Comparison of ENCODE assay signal across 9 mouse cellular contexts in genomic region chr9:113812671-113813001, GRCm38 (mm10).
DNase-seq lines count a peak whose midpoint lies in the region; ATAC-seq and TF ChIP-seq lines count a peak whose summit lies in the region.
"Had no signal": no experiment of that assay in that cellular context is flagged by ENCODE, and none has a peak within 500 bp of the region (broad histone marks: within the 10 kb centered on the region; RNA-seq: fewer than 3 reads in every experiment).

No protein-coding gene starts in this region.

- ATAC-seq in kidney, embryonic 16.5 days (ENCODE audit: low FRiP score, low TSS enrichment), result no peak
- peak; percentile 60; the same call in 1 of the 2 replicates for ATAC-seq in hindbrain, embryonic 16.5 days
- ATAC-seq in midbrain, embryonic 16.5 days, result peak; percentile 55

- H3K4me2 ChIP-seq in kidney, embryonic 16.5 days (replicated peaks; ENCODE audit: low read depth, low read length), result peak overlapping the region; percentile 43
- peak overlapping the region; percentile 58 for H3K4me2 ChIP-seq in hindbrain, embryonic 16.5 days (ENCODE audit: low read length)
- H3K4me2 ChIP-seq in midbrain, embryonic 16.5 days (ENCODE audit: low read length), result peak overlapping the region; percentile 58

- no peak for TF ChIP-seq CTCF in kidney, adult 2 months (conservative IDR thresholded peaks at IDR 0.05; ENCODE audit: insufficient read depth, insufficient read length, low read depth, low read length)
- no peak for TF ChIP-seq CTCF in embryonic fibroblast, embryonic 13.5 days (IDR thresholded peaks at IDR 0.05; ENCODE audit: borderline replicate concordance, insufficient read depth, low read length)

- H3K27me3 ChIP-seq in kidney, embryonic 16.5 days (ENCODE audit: insufficient read depth, low read length), result no peaks in the 10 kb centered on the region
- no peaks in the 10 kb centered on the region for H3K27me3 ChIP-seq in kidney, adult 2 months (replicated peaks; ENCODE audit: control insufficient read depth, insufficient read depth, low read length)
- H3K27me3 ChIP-seq in hindbrain, embryonic 16.5 days (replicated peaks; ENCODE audit: control insufficient read depth, insufficient read depth, low read length), result no peaks in the 10 kb centered on the region
- H3K27me3 ChIP-seq in midbrain, embryonic 16.5 days (ENCODE audit: control insufficient read depth, insufficient read depth, low read depth, low read length), result no peaks in the 10 kb centered on the region

- TF ChIP-seq POLR2A in kidney, adult 2 months (IDR thresholded peaks at IDR 0.05; ENCODE audit: low read depth, low read length), result no peak
- TF ChIP-seq POLR2A in embryonic fibroblast, embryonic 13.5 days (IDR thresholded peaks at IDR 0.05; ENCODE audit: low read depth, low read length), result no peak

- WGBS in kidney, embryonic 16.5 days, result 71% methylated on average over 4 of the region's 4 CpGs
- WGBS in kidney, adult 2 months, result 63% methylated on average over 4 of the region's 4 CpGs
- WGBS in hindbrain, embryonic 16.5 days, result 48% methylated on average over 4 of the region's 4 CpGs
- 47% methylated on average over 4 of the region's 4 CpGs for WGBS in midbrain, embryonic 16.5 days

- peak overlapping the region; percentile 29 for H3K4me3 ChIP-seq in kidney, embryonic 16.5 days (ENCODE audit: low read length)
- H3K4me3 ChIP-seq in kidney, adult 2 months (ENCODE audit: insufficient read depth, low read depth, low read length), result no peak overlapping the region
- peak overlapping the region; percentile 16; the same call in 1 of the 2 replicates for H3K4me3 ChIP-seq in embryonic fibroblast, embryonic 13.5 days (ENCODE audit: insufficient read depth, low read length)
- H3K4me3 ChIP-seq in hindbrain, embryonic 16.5 days (ENCODE audit: low read length), result peak overlapping the region; percentile 54
- peak overlapping the region; percentile 52 for H3K4me3 ChIP-seq in midbrain, embryonic 16.5 days (ENCODE audit: low read depth, low read length)

- H3K36me3 ChIP-seq in kidney, embryonic 16.5 days (ENCODE audit: insufficient read depth, low read length), result no peaks in the 10 kb centered on the region
- no peaks in the 10 kb centered on the region for H3K36me3 ChIP-seq in kidney, adult 2 months (ENCODE audit: control insufficient read depth, insufficient read depth, low read length)
- H3K36me3 ChIP-seq in hindbrain, embryonic 16.5 days (ENCODE audit: control insufficient read depth, insufficient read depth, low read length), result no peaks in the 10 kb centered on the region
- no peaks in the 10 kb centered on the region for H3K36me3 ChIP-seq in midbrain, embryonic 16.5 days (ENCODE audit: control insufficient read depth, insufficient read depth, low read length)

- no peaks in the 10 kb centered on the region for H3K9me3 ChIP-seq in kidney, embryonic 16.5 days (ENCODE audit: low read length)
- no peaks in the 10 kb centered on the region for H3K9me3 ChIP-seq in hindbrain, embryonic 16.5 days (ENCODE audit: control insufficient read depth, low read length)
- no peaks in the 10 kb centered on the region for H3K9me3 ChIP-seq in midbrain, embryonic 16.5 days (replicated peaks; ENCODE audit: control insufficient read depth, low read length, poor library complexity, severe bottlenecking)

- no peak for DNase-seq in kidney, adult 2 months
- DNase-seq in ovary, adult 18-20 months (ENCODE audit: low spot score), result no peak
- no peak for DNase-seq in T-cell, adult 2 months (ENCODE audit: low spot score)
- DNase-seq in gastrocnemius, postnatal 25 days, result no peak
- DNase-seq: spleen, adult 18-20 months had no signal

- 0 out of 2 replicates have a peak, but pooled peaks cover 3% of the 10 kb centered on the region for H3K4me1 ChIP-seq in kidney, embryonic 16.5 days (ENCODE audit: insufficient read depth, low read length)
- H3K4me1 ChIP-seq in kidney, adult 2 months (ENCODE audit: control insufficient read depth, insufficient read depth, low read length), result no peaks in the 10 kb centered on the region
- no peaks in the 10 kb centered on the region for H3K4me1 ChIP-seq in embryonic fibroblast, embryonic 13.5 days (ENCODE audit: control insufficient read depth, insufficient read depth, low read length)
- H3K4me1 ChIP-seq in hindbrain, embryonic 16.5 days (ENCODE audit: control insufficient read depth, insufficient read depth, low read depth, low read length), result peaks cover 19% of the 10 kb centered on the region
- peaks cover 36% of the 10 kb centered on the region for H3K4me1 ChIP-seq in midbrain, embryonic 16.5 days (ENCODE audit: control insufficient read depth, insufficient read depth, low read length)

- H3K27ac ChIP-seq in kidney, embryonic 16.5 days (ENCODE audit: low read length), result no peak overlapping the region
- H3K27ac ChIP-seq in kidney, adult 2 months (ENCODE audit: insufficient read depth, low read depth, low read length), result no peak overlapping the region
- no peak overlapping the region for H3K27ac ChIP-seq in embryonic fibroblast, embryonic 13.5 days (ENCODE audit: insufficient read depth, low read length)
- H3K27ac ChIP-seq in hindbrain, embryonic 16.5 days (ENCODE audit: low read depth, low read length), result peak overlapping the region; percentile 94
- H3K27ac ChIP-seq in midbrain, embryonic 16.5 days (ENCODE audit: low read length), result peak overlapping the region; percentile 84

- H3K9ac ChIP-seq in kidney, embryonic 16.5 days (replicated peaks; ENCODE audit: low read length), result no peak overlapping the region
- H3K9ac ChIP-seq in hindbrain, embryonic 16.5 days (ENCODE audit: low read depth, low read length), result peak overlapping the region; percentile 71
- H3K9ac ChIP-seq in midbrain, embryonic 16.5 days (ENCODE audit: low read depth, low read length), result peak overlapping the region; percentile 56

Comparison
In these comparisons a context has a peak if more than half of its experiments do, and no peak if none do; other contexts are left out.
1. H3K27ac ChIP-seq: peak in hindbrain, embryonic 16.5 days (single experiment) and midbrain, embryonic 16.5 days (single experiment); none in kidney, embryonic 16.5 days (single experiment), kidney, adult 2 months (single experiment) and embryonic fibroblast, embryonic 13.5 days (single experiment).
2. Peak in every context shown above with its lines, with median percentiles within 50 percentile points of each other: H3K4me2 ChIP-seq.